Mouse (Mus musculus): ENCODE results near the gene Gm4788. TPM values are rescaled to one million over a fixed set of nuclear protein-coding genes. Genes with fewer than 3 reads are reported as not detected.
"Not testable (repeated sequence)": the region's sequence is repeated elsewhere in the genome, so short reads cannot be mapped to it uniquely, and the experiment has no call there.

Gene Gm4788
- 1.4 and 19.0 TPM in 2 replicates for total RNA-seq (2021)
- long read RNA-seq, experiment 1, partial matches to known transcripts: 1 of 1 reads
- long read RNA-seq, experiment 1, other reads (novel, unspliced or antisense): 0 of 1 reads
- long read RNA-seq, experiment 2, transcript Gm4788-203 (15 exons, 3,187 nt): major isoform, 8 of 12 reads
- long read RNA-seq, experiment 2, partial matches to known transcripts: 1 of 12 reads
- long read RNA-seq, experiment 2, other reads (novel, unspliced or antisense): 2 of 12 reads

DNA sequence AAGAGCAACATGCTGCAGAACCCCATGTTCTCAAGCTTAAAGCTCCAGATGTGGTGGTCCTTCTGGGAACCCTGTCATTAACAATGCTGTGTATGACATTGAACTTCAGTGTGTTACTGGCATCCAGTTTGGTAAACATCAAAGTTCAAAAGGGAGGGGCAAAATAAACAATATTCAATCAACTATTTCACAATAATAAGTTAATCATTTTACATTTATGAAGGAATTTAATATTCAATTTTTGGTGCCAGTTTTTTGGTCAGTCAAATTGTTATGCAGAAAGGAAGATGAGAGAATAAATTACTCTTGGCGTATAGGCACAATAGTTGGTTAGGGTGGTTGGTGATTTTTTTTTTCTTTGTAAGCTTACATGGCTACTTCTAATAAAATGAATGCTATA lies at the start of gene Gm4788:
TSS of gene Gm4788 (minus strand) at position 101 of the 400 bp plus-strand sequence.
- DNase-seq: no peak

DNA sequence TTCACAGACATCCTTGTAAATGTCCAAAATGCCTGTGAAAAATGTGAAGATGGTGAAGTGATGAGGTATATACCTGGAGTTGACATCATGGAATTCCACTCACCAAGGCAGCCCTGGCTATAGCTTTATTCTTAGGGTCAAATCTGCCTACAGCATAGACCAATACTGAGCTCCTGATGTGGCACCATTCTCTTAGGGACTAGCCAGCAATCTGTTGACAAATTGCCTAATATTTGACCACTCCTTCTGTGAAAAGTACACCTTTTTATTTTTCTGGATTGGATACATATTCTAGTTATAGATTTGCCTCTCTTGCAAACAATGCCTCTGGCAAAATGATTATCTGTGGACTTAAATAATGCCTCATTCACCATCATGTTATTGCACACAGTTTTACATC lies 27.6 kb upstream of the Gm4788 start:
- DNase-seq: no peak

DNA sequence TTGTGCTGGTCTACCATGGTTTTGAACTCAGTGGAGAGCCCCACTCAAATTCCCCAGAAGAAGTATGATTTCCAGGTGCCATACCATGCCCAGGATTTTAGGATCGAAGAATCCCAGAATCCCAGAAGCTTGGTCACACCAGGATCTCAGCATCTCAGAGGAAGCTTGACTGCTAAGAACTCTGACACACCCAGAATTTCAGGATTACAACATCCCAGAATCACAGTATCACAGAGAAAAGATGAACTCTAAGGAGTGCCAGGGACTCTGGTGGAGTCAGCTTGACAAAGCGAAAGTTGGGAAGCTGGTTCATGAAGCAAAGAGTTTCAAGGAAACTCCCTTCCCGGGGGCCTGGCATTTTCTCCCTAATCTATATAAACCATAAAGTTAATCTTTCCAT lies 11.1 kb downstream of the Gm4788 start:
- not testable (repeated sequence) for DNase-seq

DNA sequence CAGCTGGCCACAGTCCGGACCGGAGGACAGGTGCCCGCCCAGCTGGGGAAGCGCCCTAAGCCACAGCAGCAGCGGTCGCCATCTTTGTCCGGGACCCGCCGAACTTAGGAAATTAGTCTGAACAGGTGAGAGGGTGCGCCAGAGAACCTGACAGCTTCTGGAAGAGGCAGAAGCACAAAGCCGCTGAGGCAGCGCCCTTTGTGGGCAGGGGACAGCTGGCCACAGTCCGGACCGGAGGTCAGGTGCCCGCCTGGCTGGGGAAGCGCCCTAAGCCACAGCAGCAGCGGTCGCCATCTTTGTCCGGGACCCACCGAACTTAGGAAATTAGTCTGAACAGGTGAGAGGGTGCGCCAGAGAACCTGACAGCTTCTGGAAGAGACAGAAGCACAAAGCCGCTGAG lies 64.4 kb downstream of the Gm4788 start:
- DNase-seq: not testable (repeated sequence)

DNA sequence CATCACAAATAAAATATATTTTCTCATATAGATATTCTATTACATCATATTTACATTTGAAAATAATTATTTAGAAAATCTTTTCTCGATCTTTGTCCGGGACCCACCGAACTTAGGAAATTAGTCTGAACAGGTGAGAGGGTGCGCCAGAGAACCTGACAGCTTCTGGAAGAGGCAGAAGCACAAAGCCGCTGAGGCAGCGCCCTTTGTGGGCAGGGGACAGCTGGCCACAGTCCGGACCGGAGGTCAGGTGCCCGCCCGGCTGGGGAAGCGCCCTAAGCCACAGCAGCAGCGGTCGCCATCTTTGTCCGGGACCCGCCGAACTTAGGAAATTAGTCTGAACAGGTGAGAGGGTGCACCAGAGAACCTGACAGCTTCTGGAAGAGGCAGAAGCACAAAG lies 64.8 kb downstream of the Gm4788 start:
- not testable (repeated sequence) for DNase-seq

DNA sequence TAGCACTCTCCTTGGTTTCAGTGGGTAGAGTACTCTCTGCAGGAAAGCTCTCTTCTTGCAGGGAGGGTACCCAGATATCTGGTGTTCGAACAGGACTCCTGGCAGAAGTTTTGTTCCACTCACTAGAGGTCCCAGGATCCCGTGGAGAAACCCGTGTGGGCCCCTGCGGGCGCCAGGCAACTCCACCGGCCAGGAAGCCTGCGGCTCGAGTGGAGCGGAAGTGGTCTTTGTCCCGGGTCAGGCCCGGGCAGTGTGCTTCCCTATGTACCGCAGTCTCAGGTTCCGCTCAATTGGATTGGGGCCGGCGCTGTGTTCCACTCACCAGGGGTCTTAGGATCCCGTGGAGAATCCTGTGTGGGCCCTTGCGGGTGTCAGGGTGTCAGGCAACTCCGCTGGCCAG lies 131.1 kb downstream of the Gm4788 start:
- DNase-seq: not testable (repeated sequence)

Other genes with a start within 250 kb of the Gm4788 start
- gene Cfhr1, start 221.0 kb downstream of the Gm4788 start, total RNA-seq (2021): 0.60 and 9.9 TPM in 2 replicates
- gene Cfhr2, start 77.5 kb upstream of the Gm4788 start, total RNA-seq (2021): 2.4 and 36.4 TPM in 2 replicates

All from adrenal gland, postnatal 14 days (tissue).